Mouse (Mus musculus) limb, embryonic 12.5 days (tissue): ENCODE data around the gene Lrrc8e. TPM values are rescaled to one million over a fixed set of nuclear protein-coding genes. Genes with fewer than 3 reads are reported as not detected.

Experiments
- ATAC-seq: fragments of 200-750 bp; cut with Nextera tagmentation; 2 replicates; pipeline ENCODE4 v1.8.0; 2017; ENCODE audit warnings: low read depth, moderate TSS enrichment; ENCODE audit not compliant: insufficient number of reproducible peaks, insufficient read depth, low FRiP score, low TSS enrichment
- H3K27ac ChIP-seq: fragments of 300-500 bp; sonication (generic); 2 replicates; pipeline ENCODE4 v1.5.1; 2016; ENCODE audit warnings: mild to moderate bottlenecking, moderate library complexity
- H3K27me3 ChIP-seq: fragments of 300-500 bp; sonication (generic); 2 replicates; pipeline ENCODE4 v1.6.1; 2016; ENCODE audit warnings: mild to moderate bottlenecking, moderate library complexity
- H3K36me3 ChIP-seq: fragments of 300-500 bp; sonication (generic); 2 replicates; pipeline ENCODE4 v1.6.1; 2016; ENCODE audit warnings: mild to moderate bottlenecking, moderate library complexity
- H3K4me1 ChIP-seq: fragments of 300-500 bp; sonication (generic); replicated peaks from 2 replicates; pipeline ENCODE4 v1.6.1; 2016
- H3K4me2 ChIP-seq: fragments of 300-500 bp; sonication (generic); 2 replicates; pipeline ENCODE4 v1.6.1; 2016; ENCODE audit warnings: mild to moderate bottlenecking, moderate library complexity
- H3K4me3 ChIP-seq: fragments of 300-500 bp; sonication (generic); replicated peaks from 2 replicates; pipeline ENCODE4 v1.5.1; 2016; ENCODE audit warnings: mild to moderate bottlenecking
- H3K9ac ChIP-seq: fragments of 300-500 bp; sonication (generic); replicated peaks from 2 replicates; pipeline ENCODE4 v1.6.1; 2016; ENCODE audit warnings: mild to moderate bottlenecking, moderate library complexity
- H3K9me3 ChIP-seq: fragments of 300-500 bp; sonication (generic); 2 replicates; pipeline ENCODE4 v1.6.1; 2016; ENCODE audit warnings: mild to moderate bottlenecking, moderate library complexity
- WGBS: fragments of 180-500 bp; shearing (Covaris S2); methylation state at CpG from one replicate; pipeline ENCODE4 v1.1.7; 2016; 5-methylcytosine and 5-hydroxymethylcytosine counted together
- polyA plus RNA-seq: library from polyadenylated mRNA; unstranded; fragments of >200 nt; fragmentation: Nextera tagmentation; extraction: Ambion mirVana; gene quantifications from 2 replicates; pipeline ENCODE4 v1.2.1, GENCODE M21; 2016

Gene Lrrc8e
- polyA plus RNA-seq = 0.24 and 0.39 TPM in 2 replicates

GRCm38 (mm10) chr8:4226739-4227347 lies at the start of gene Lrrc8e:
Gene Lrrc8e, plus strand, starts transcription at chr8:4226827.
- Histone ChIP-seq H3K4me3 (peak within 1 kb of the TSS; percentile 35), H3K27ac (no peak within 1 kb of the TSS), H3K9me3 (no peaks in the 10 kb centered on the region), H3K9ac (peak within 1 kb of the TSS; percentile 24; the same call in 1 of the 2 replicates), H3K4me1 (peaks cover 6% of the 10 kb centered on the region), H3K4me2 (peak within 1 kb of the TSS; percentile 58), H3K36me3 (no peaks in the 10 kb centered on the region), H3K27me3 (peaks cover 42% of the 10 kb centered on the region)
- ATAC-seq = 0 out of 2 replicates have a peak, but pooled peaks have one; percentile 43
- 4% methylated on average over 33 of the region's 33 CpGs for WGBS

- H3K4me2 ChIP-seq = no peak overlapping the region
- peaks cover 44% of the 10 kb centered on the region for H3K36me3 ChIP-seq
- no peaks in the 10 kb centered on the region for H3K4me1 ChIP-seq
- 82% methylated on average over 8 of the region's 8 CpGs for WGBS
- H3K27me3 ChIP-seq = no peaks in the 10 kb centered on the region
- no peak overlapping the region for H3K27ac ChIP-seq
- no peak for ATAC-seq
- H3K4me3 ChIP-seq = no peak overlapping the region
- H3K9me3 ChIP-seq = no peaks in the 10 kb centered on the region
- H3K9ac ChIP-seq = no peak overlapping the region
These were observed 43.2 kb upstream of the Lrrc8e start for GRCm38 (mm10) chr8:4183409-4183808.

GRCm38 (mm10) chr8:4186151-4186550 lies 40.5 kb upstream of the Lrrc8e start:
- 90% methylated on average over 2 of the region's 2 CpGs for WGBS
- Histone ChIP-seq H3K27me3 (no peaks in the 10 kb centered on the region), H3K9me3 (no peaks in the 10 kb centered on the region), H3K4me3 (no peak overlapping the region), H3K9ac (no peak overlapping the region), H3K36me3 (peaks cover 51% of the 10 kb centered on the region), H3K27ac (no peak overlapping the region), H3K4me2 (no peak overlapping the region), H3K4me1 (no peaks in the 10 kb centered on the region)
- no peak for ATAC-seq

- H3K36me3 ChIP-seq = peaks cover 55% of the 10 kb centered on the region
These were observed 38.0 kb upstream of the Lrrc8e start for GRCm38 (mm10) chr8:4188605-4189004.

GRCm38 (mm10) chr8:4189031-4189722 lies 37.5 kb upstream of the Lrrc8e start:
- H3K4me3 ChIP-seq = no peak overlapping the region
- no peak overlapping the region for H3K4me2 ChIP-seq
- no peak overlapping the region for H3K27ac ChIP-seq
- H3K9ac ChIP-seq = no peak overlapping the region
- H3K27me3 ChIP-seq = no peaks in the 10 kb centered on the region
- no peaks in the 10 kb centered on the region for H3K9me3 ChIP-seq
- WGBS = 27% methylated on average over 3 of the region's 3 CpGs
- peaks cover 53% of the 10 kb centered on the region for H3K36me3 ChIP-seq
- H3K4me1 ChIP-seq = peaks cover 6% of the 10 kb centered on the region
- no peak for ATAC-seq

More at GRCm38 (mm10) chr8:4188605-4189004, 38.0 kb upstream of the Lrrc8e start:
- Histone ChIP-seq H3K9me3 (no peaks in the 10 kb centered on the region), H3K27ac (no peak overlapping the region), H3K4me3 (no peak overlapping the region), H3K4me2 (no peak overlapping the region), H3K27me3 (no peaks in the 10 kb centered on the region), H3K9ac (no peak overlapping the region), H3K4me1 (peaks cover 6% of the 10 kb centered on the region)
- ATAC-seq = no peak

- H3K4me2 ChIP-seq = no peak overlapping the region
- no peak overlapping the region for H3K4me3 ChIP-seq
- ATAC-seq = no peak
- H3K9ac ChIP-seq = no peak overlapping the region
- no peaks in the 10 kb centered on the region for H3K9me3 ChIP-seq
- 69% methylated on average over 5 of the region's 5 CpGs for WGBS
- H3K27ac ChIP-seq = no peak overlapping the region
- no peaks in the 10 kb centered on the region for H3K27me3 ChIP-seq
- peaks cover 6% of the 10 kb centered on the region for H3K4me1 ChIP-seq
- H3K36me3 ChIP-seq = peaks cover 28% of the 10 kb centered on the region
These were observed 34.3 kb upstream of the Lrrc8e start for GRCm38 (mm10) chr8:4192305-4192704.

GRCm38 (mm10) chr8:4192807-4193587 lies 33.6 kb upstream of the Lrrc8e start:
- Histone ChIP-seq H3K27me3 (no peaks in the 10 kb centered on the region), H3K9me3 (no peaks in the 10 kb centered on the region), H3K4me1 (peaks cover 6% of the 10 kb centered on the region), H3K9ac (no peak overlapping the region), H3K4me3 (no peak overlapping the region), H3K27ac (no peak overlapping the region), H3K4me2 (peak overlapping the region; percentile 42), H3K36me3 (peaks cover 21% of the 10 kb centered on the region)
- ATAC-seq = peak; percentile 70
- WGBS = 8% methylated on average over 18 of the region's 18 CpGs

- 50% methylated on average over 7 of the region's 7 CpGs for WGBS
- Histone ChIP-seq H3K9me3 (no peaks in the 10 kb centered on the region), H3K4me2 (peak overlapping the region; percentile 42)
These were observed 33.1 kb upstream of the Lrrc8e start for GRCm38 (mm10) chr8:4193588-4193894.

GRCm38 (mm10) chr8:4201321-4201720 lies 25.3 kb upstream of the Lrrc8e start:
- WGBS = 78% methylated on average over 2 of the region's 2 CpGs
- no peak overlapping the region for H3K4me2 ChIP-seq
- no peak overlapping the region for H3K9ac ChIP-seq
- peaks cover 5% of the 10 kb centered on the region for H3K4me1 ChIP-seq
- no peak overlapping the region for H3K27ac ChIP-seq
- H3K4me3 ChIP-seq = no peak overlapping the region
- peaks cover 30% of the 10 kb centered on the region for H3K27me3 ChIP-seq
- ATAC-seq = no peak
- H3K36me3 ChIP-seq = peaks cover 17% of the 10 kb centered on the region; the same call in 1 of the 2 replicates
- no peaks in the 10 kb centered on the region for H3K9me3 ChIP-seq

More at GRCm38 (mm10) chr8:4193588-4193894, 33.1 kb upstream of the Lrrc8e start:
- no peaks in the 10 kb centered on the region for H3K27me3 ChIP-seq
- no peak overlapping the region for H3K9ac ChIP-seq
- peak; percentile 34; the same call in 1 of the 2 replicates for ATAC-seq
- no peak overlapping the region for H3K4me3 ChIP-seq
- no peak overlapping the region for H3K27ac ChIP-seq
- H3K36me3 ChIP-seq = peaks cover 16% of the 10 kb centered on the region; the same call in 1 of the 2 replicates
- peaks cover 6% of the 10 kb centered on the region for H3K4me1 ChIP-seq

GRCm38 (mm10) chr8:4205246-4206123 lies 21.1 kb upstream of the Lrrc8e start:
- Histone ChIP-seq H3K27ac (no peak overlapping the region), H3K36me3 (peaks cover 18% of the 10 kb centered on the region; the same call in 1 of the 2 replicates), H3K4me2 (peak overlapping the region; percentile 34), H3K27me3 (peaks cover 59% of the 10 kb centered on the region), H3K4me1 (peaks cover 12% of the 10 kb centered on the region), H3K4me3 (peak overlapping the region; percentile 22), H3K9me3 (0 out of 2 replicates have a peak, but pooled peaks cover 5% of the 10 kb centered on the region), H3K9ac (peak overlapping the region; percentile 47; the same call in 1 of the 2 replicates)
- ATAC-seq = peak; percentile 7; the same call in 1 of the 2 replicates
- WGBS = 8% methylated on average over 38 of the region's 38 CpGs
